Mouse (Mus musculus) forebrain, embryonic 15.5 days (tissue): Measurements from ENCODE around the gene Alkbh2. TPM values are rescaled to one million over a fixed set of nuclear protein-coding genes. Genes with fewer than 3 reads are reported as not detected.

Experiments used
- ATAC-seq: fragments of 200-750 bp; cut with Nextera tagmentation; replicated peaks from 2 replicates; pipeline ENCODE4 v1.8.0; 2017; ENCODE audit warnings: mild to moderate bottlenecking, moderate TSS enrichment, moderate library complexity
- H3K27ac ChIP-seq: fragments of 300-500 bp; sonication (generic); replicated peaks from 2 replicates; pipeline ENCODE4 v1.5.1; 2015; ENCODE audit warnings: mild to moderate bottlenecking, inconsistent platforms
- H3K27me3 ChIP-seq: fragments of 300-500 bp; sonication (generic); 2 replicates; pipeline ENCODE4 v1.6.1; 2015; ENCODE audit warnings: inconsistent platforms
- H3K36me3 ChIP-seq: fragments of 300-500 bp; sonication (generic); 2 replicates; pipeline ENCODE4 v1.6.1; 2015; ENCODE audit warnings: mild to moderate bottlenecking, inconsistent platforms
- H3K4me1 ChIP-seq: fragments of 300-500 bp; sonication (generic); 2 replicates; pipeline ENCODE4 v1.6.1; 2015; ENCODE audit warnings: inconsistent platforms
- H3K4me2 ChIP-seq: fragments of 300-500 bp; sonication (generic); replicated peaks from 2 replicates; pipeline ENCODE4 v1.6.1; 2015; ENCODE audit warnings: mild to moderate bottlenecking, inconsistent platforms
- H3K4me3 ChIP-seq: fragments of 300-500 bp; sonication (generic); 2 replicates; pipeline ENCODE4 v1.5.1; 2015; ENCODE audit warnings: mild to moderate bottlenecking, inconsistent platforms
- H3K9ac ChIP-seq: fragments of 300-500 bp; sonication (generic); replicated peaks from 2 replicates; pipeline ENCODE4 v1.6.1; 2015; ENCODE audit warnings: mild to moderate bottlenecking, inconsistent platforms
- H3K9me3 ChIP-seq: fragments of 300-500 bp; sonication (generic); 2 replicates; pipeline ENCODE4 v1.6.1; 2016; ENCODE audit warnings: inconsistent platforms
- WGBS: fragments of 180-500 bp; shearing (Covaris S2); methylation state at CpG from one replicate; pipeline ENCODE4 v1.1.7; 2015; ENCODE audit warnings: mixed read lengths; 5-methylcytosine and 5-hydroxymethylcytosine counted together
- polyA plus RNA-seq: library from polyadenylated mRNA; unstranded; fragments of >200 nt; fragmentation: Nextera tagmentation; extraction: Ambion mirVana; gene quantifications from 2 replicates; pipeline ENCODE4 v1.2.1, GENCODE M21; 2015

Alkbh2 gene
- 6.2 and 7.3 TPM in 2 replicates for polyA plus RNA-seq

GRCm38 (mm10) chr5:114127374-114128349 lies at the start of gene Alkbh2:
Gene Alkbh2, minus strand, starts transcription at chr5:114128218.
- peaks cover 24% of the 10 kb centered on the region for H3K4me1 ChIP-seq
- H3K36me3 ChIP-seq: peaks cover 22% of the 10 kb centered on the region
- peak within 1 kb of the TSS; percentile 75 for H3K9ac ChIP-seq
- peak within 1 kb of the TSS; percentile 67 for H3K4me3 ChIP-seq
- peak; percentile 11; the same call in 1 of the 2 replicates for ATAC-seq
- no peaks in the 10 kb centered on the region for H3K9me3 ChIP-seq
- WGBS: under 1% methylated on average over 69 of the region's 69 CpGs
- H3K27ac ChIP-seq: peak within 1 kb of the TSS; percentile 79
- H3K4me2 ChIP-seq: peak within 1 kb of the TSS; percentile 90
- H3K27me3 ChIP-seq: no peaks in the 10 kb centered on the region

DNA sequence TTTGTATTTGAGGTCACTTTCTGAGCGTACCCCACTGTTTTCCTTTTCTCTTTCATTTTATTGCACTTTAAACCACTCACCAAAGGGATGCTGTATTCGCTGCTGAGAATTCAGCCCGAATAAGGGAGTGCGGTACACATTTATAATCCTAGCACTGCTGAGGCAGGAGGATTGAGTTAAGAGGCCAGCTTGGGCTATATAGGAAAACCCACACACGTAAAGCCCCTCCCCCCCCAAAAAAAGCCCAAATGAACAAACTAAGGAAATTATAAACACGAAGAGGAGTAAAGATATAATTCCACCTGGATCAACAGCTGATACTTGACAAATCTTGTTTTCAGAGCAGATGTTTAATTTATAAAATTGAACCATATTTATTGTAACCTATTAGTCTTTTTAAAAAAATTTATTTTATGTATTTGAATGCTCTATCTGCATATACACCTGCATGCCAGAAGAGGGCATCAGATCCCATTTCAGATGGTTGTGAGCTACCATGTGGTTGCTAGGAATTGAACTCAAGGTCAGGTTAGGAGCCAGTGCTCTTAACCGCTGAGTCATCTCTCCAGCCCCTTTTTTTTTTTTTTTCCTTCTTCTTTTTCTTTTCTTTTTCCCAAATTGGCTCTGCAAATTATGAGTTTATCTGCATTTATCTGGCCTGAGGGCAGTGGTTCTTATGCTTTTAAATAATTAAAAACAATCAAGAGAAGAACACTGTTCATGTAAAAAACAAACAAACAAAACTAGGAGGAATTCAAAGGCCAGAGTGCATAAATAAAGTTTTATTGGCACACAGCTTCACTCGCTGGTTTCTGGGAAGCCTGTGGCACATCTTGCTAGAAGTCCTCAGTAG lies 48.8 kb upstream of the Alkbh2 start:
- peaks cover 12% of the 10 kb centered on the region for H3K27me3 ChIP-seq
- no peak overlapping the region for H3K4me2 ChIP-seq
- H3K4me3 ChIP-seq: no peak overlapping the region
- ATAC-seq: no peak
- WGBS: 61% methylated on average over 8 of the region's 8 CpGs
- no peaks in the 10 kb centered on the region for H3K36me3 ChIP-seq
- H3K9me3 ChIP-seq: no peaks in the 10 kb centered on the region
- H3K9ac ChIP-seq: no peak overlapping the region
- H3K27ac ChIP-seq: no peak overlapping the region
- peaks cover 15% of the 10 kb centered on the region for H3K4me1 ChIP-seq

DNA sequence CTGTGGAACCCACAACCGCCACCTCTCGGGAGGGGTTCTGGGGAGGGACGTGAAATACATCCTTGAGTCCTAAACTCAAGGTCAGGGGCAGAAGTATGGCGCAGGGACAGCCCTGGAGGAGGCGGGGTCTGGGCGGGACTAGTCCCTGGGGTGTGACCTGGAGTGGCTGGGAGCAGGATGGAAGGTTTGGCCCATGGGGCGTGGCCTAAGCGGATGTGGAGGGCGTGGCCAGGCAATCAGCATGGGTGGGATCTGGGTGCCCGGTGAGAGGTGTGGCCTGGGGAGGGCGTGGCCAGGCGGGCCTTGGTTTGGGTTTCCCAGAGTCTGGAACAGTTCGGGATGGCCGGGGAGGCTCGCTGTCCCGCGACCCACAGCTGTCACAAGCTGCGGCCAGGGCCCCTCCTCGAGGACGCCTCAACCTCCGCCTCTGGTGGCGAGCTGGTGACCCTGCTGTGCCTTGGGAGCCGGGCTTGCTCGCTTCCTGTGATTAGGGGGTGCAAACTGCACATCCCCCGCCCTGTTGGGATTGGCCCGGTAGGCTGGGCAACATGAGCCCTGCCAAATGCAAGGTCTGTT lies 47.7 kb upstream of the Alkbh2 start:
- under 1% methylated on average over 26 of the region's 26 CpGs for WGBS
- Histone ChIP-seq H3K4me1 (peaks cover 15% of the 10 kb centered on the region), H3K9ac (peak overlapping the region; percentile 24; the same call in 1 of the 2 replicates), H3K36me3 (no peaks in the 10 kb centered on the region), H3K9me3 (no peaks in the 10 kb centered on the region), H3K27ac (no peak overlapping the region), H3K4me3 (peak overlapping the region; percentile 36), H3K27me3 (peaks cover 12% of the 10 kb centered on the region), H3K4me2 (peak overlapping the region; percentile 60)
- ATAC-seq: peak; percentile 64

DNA sequence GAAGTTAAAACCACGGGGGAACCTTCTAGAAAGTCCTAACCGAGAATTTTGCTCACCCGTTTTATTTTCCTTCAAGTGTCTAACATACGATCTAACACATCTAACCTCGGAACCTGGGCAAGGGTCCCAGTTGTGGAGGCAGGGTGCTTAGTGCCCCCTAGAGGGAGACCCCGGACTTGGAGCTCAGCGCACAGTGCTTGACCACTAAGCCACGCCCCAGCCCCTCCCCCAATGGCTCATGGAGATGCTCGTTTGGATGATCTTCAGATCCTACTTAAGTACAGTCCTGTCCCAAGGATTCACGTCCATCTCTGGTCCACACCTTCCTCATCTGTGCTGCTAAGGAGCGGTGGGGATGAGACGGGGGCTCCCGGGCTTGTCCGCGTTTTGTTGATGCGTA lies 46.6 kb upstream of the Alkbh2 start:
- no peaks in the 10 kb centered on the region for H3K36me3 ChIP-seq
- H3K27me3 ChIP-seq: peaks cover 12% of the 10 kb centered on the region
- H3K4me3 ChIP-seq: no peak overlapping the region
- no peak overlapping the region for H3K4me2 ChIP-seq
- no peaks in the 10 kb centered on the region for H3K9me3 ChIP-seq
- 11% methylated on average over 16 of the region's 16 CpGs for WGBS
- no peak overlapping the region for H3K27ac ChIP-seq
- peaks cover 15% of the 10 kb centered on the region for H3K4me1 ChIP-seq
- no peak for ATAC-seq
- no peak overlapping the region for H3K9ac ChIP-seq

- Histone ChIP-seq H3K4me1 (peaks cover 15% of the 10 kb centered on the region), H3K36me3 (no peaks in the 10 kb centered on the region), H3K9ac (no peak overlapping the region), H3K9me3 (no peaks in the 10 kb centered on the region), H3K4me3 (no peak overlapping the region), H3K27me3 (peaks cover 12% of the 10 kb centered on the region), H3K27ac (no peak overlapping the region), H3K4me2 (no peak overlapping the region)
- ATAC-seq: no peak
- WGBS: 34% methylated on average over 16 of the region's 16 CpGs
Measured at GRCm38 (mm10) chr5:114173877-114174581, 46.0 kb upstream of the Alkbh2 start.

GRCm38 (mm10) chr5:114173458-114173857 lies 45.4 kb upstream of the Alkbh2 start:
- ATAC-seq: no peak
- no peak overlapping the region for H3K9ac ChIP-seq
- H3K9me3 ChIP-seq: no peaks in the 10 kb centered on the region
- H3K36me3 ChIP-seq: no peaks in the 10 kb centered on the region
- no peak overlapping the region for H3K4me2 ChIP-seq
- H3K4me1 ChIP-seq: peaks cover 15% of the 10 kb centered on the region
- H3K27ac ChIP-seq: no peak overlapping the region
- peaks cover 12% of the 10 kb centered on the region for H3K27me3 ChIP-seq
- no peak overlapping the region for H3K4me3 ChIP-seq
- whole genome bisulfite sequencing: 78% methylated on average over 7 of the region's 7 CpGs

- Histone ChIP-seq H3K27ac (no peak overlapping the region), H3K9me3 (no peaks in the 10 kb centered on the region), H3K4me3 (no peak overlapping the region), H3K4me2 (no peak overlapping the region), H3K36me3 (no peaks in the 10 kb centered on the region), H3K9ac (no peak overlapping the region), H3K4me1 (peaks cover 15% of the 10 kb centered on the region), H3K27me3 (peaks cover 12% of the 10 kb centered on the region)
- no peak for ATAC-seq
- 91% methylated on average over 3 of the region's 3 CpGs for WGBS
Measured at GRCm38 (mm10) chr5:114172936-114173335, 44.9 kb upstream of the Alkbh2 start.

DNA sequence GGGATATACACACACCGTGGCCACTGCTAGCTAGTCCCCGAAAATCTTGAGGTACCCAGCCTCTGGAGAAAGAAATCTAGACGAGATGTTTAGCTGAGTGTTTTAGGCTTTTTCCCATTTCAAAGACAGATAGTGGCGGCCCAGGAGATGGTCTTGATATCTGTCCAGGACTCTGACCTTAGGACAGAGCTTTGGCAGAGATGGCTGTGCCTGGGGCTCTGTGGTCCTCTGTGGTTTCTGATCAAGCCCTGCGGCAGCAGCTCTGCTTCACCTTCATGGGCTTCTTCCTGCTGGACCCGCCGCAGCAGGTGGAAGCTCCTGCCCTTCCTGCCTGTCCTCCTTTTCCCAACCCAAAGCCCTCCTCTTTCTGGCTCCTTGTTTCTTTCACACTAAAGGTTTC lies 42.3 kb upstream of the Alkbh2 start:
- no peak for ATAC-seq
- 89% methylated on average over 7 of the region's 7 CpGs for WGBS

DNA sequence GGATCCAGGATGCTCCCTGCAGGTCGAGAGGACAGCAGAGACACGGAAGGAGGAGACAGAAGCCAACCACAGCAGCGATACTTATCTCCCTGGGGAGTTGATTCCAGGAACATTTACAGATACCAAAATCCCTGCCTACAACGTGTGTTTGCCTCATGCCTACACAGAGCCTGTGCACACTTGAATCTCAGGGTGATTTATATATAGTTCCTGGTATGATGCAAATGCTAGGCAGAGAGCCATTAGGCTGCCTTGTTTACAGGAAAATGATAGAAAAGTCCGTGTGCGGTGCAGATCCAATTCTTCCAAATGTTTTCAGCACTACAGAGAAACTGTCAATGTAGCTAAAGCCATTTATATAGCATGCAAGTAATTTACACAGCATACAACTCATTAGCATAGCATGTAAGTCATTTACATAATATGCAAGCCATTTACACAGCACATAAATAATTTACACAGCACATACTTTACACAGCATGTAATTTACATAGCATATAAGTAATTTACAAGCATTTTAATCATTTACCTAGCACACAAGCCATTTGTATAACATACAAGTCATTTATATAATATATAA lies 35.2 kb upstream of the Alkbh2 start:
- H3K36me3 ChIP-seq: no peaks in the 10 kb centered on the region
- ATAC-seq: no peak
- H3K4me1 ChIP-seq: no peaks in the 10 kb centered on the region; the same call in 1 of the 2 replicates
- 70% methylated on average over 6 of the region's 6 CpGs for WGBS
- no peaks in the 10 kb centered on the region for H3K9me3 ChIP-seq
- H3K9ac ChIP-seq: no peak overlapping the region
- no peaks in the 10 kb centered on the region for H3K27me3 ChIP-seq
- H3K4me2 ChIP-seq: no peak overlapping the region
- no peak overlapping the region for H3K4me3 ChIP-seq
- H3K27ac ChIP-seq: peak overlapping the region; percentile 43; the same call in 1 of the 2 replicates

More for the DNA sequence above, 42.3 kb upstream of the Alkbh2 start:
- H3K36me3 ChIP-seq: no peaks in the 10 kb centered on the region
- no peak overlapping the region for H3K4me3 ChIP-seq
- peaks cover 4% of the 10 kb centered on the region; the same call in 1 of the 2 replicates for H3K4me1 ChIP-seq
- H3K27me3 ChIP-seq: peaks cover 5% of the 10 kb centered on the region; the same call in 1 of the 2 replicates
- H3K9me3 ChIP-seq: no peaks in the 10 kb centered on the region
- no peak overlapping the region for H3K9ac ChIP-seq
- no peak overlapping the region for H3K4me2 ChIP-seq
- no peak overlapping the region for H3K27ac ChIP-seq

- H3K4me1 ChIP-seq: no peaks in the 10 kb centered on the region; the same call in 1 of the 2 replicates
- H3K9ac ChIP-seq: no peak overlapping the region
- no peaks in the 10 kb centered on the region for H3K27me3 ChIP-seq
- no peak for ATAC-seq
- WGBS: 56% methylated on average over 12 of the region's 12 CpGs
- H3K4me2 ChIP-seq: no peak overlapping the region
- no peak overlapping the region for H3K27ac ChIP-seq
- H3K36me3 ChIP-seq: no peaks in the 10 kb centered on the region
- H3K4me3 ChIP-seq: no peak overlapping the region
- no peaks in the 10 kb centered on the region for H3K9me3 ChIP-seq
Measured at GRCm38 (mm10) chr5:114162106-114162815, 34.2 kb upstream of the Alkbh2 start.
